Comparison of ENCODE assay signal across 20 mouse cellular contexts in the genomic region with DNA sequence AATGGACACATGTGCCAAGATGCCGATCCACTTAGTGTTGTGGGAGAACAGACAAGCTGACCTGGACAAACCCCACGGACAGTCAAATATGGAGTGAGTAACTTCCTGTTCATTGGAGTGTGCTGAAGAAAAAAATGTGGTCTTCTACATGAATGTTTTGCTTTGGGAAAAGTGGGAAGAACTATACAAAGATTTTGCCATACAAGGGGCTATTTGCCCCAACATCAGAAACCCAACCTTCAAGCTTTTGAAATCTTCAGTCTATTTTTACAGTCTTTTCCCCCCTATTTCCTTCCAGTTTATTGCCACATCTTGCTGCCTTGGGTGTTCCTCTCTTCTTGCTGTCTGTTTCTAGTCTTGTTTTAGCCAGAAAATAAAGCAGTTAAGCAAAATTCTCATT.
"Had no signal": no experiment of that assay in that cellular context is flagged by ENCODE, and none has a peak within 500 bp of the region (broad histone marks: within the 10 kb centered on the region; RNA-seq: fewer than 3 reads in every experiment).

No protein-coding gene starts in this region.

- H3K27me3 ChIP-seq: limb, embryonic 12.5 days; limb, embryonic 15.5 days; liver, embryonic 12.5 days; midbrain, embryonic 13.5 days; neural tube, embryonic 13.5 days; stomach, embryonic 15.5 days had no signal

- H3K4me3 ChIP-seq: limb, embryonic 12.5 days; limb, embryonic 15.5 days; liver, embryonic 12.5 days; midbrain, embryonic 13.5 days; myocyte; neural tube, embryonic 13.5 days; stomach, embryonic 15.5 days had no signal

- H3K4me1 ChIP-seq: limb, embryonic 12.5 days; limb, embryonic 15.5 days; midbrain, embryonic 13.5 days; neural tube, embryonic 13.5 days; stomach, embryonic 15.5 days had no signal

- ATAC-seq: liver, embryonic 12.5 days; midbrain, embryonic 13.5 days; midbrain, embryonic 16.5 days had no signal

- H3K27ac ChIP-seq: limb, embryonic 12.5 days; limb, embryonic 15.5 days; liver, embryonic 12.5 days; midbrain, embryonic 13.5 days; neural tube, embryonic 13.5 days; stomach, embryonic 15.5 days had no signal

- H3K36me3 ChIP-seq: limb, embryonic 12.5 days; limb, embryonic 15.5 days; liver, embryonic 12.5 days; midbrain, embryonic 13.5 days; neural tube, embryonic 13.5 days; stomach, embryonic 15.5 days had no signal

- H3K9me3 ChIP-seq: limb, embryonic 12.5 days; limb, embryonic 15.5 days; liver, embryonic 12.5 days; midbrain, embryonic 13.5 days; neural tube, embryonic 13.5 days; stomach, embryonic 15.5 days had no signal

- DNase-seq: kidney, adult 18-20 months; kidney, adult 9 months; kidney, postnatal 14 days; kidney, postnatal 4 days; left cerebral cortex, postnatal 4 days; lung, adult 2 months; lung, postnatal 14 days; lung, postnatal 4 days; right cerebral cortex, postnatal 14 days; right cerebral cortex, postnatal 4 days; spleen, adult 18-20 months; thymus, postnatal 25 days had no signal

- H3K4me2 ChIP-seq: limb, embryonic 12.5 days; limb, embryonic 15.5 days; liver, embryonic 12.5 days; midbrain, embryonic 13.5 days; neural tube, embryonic 13.5 days; stomach, embryonic 15.5 days had no signal

- H3K9ac ChIP-seq: limb, embryonic 12.5 days; limb, embryonic 15.5 days; liver, embryonic 12.5 days; midbrain, embryonic 13.5 days; neural tube, embryonic 13.5 days; stomach, embryonic 15.5 days had no signal
